Mouse (Mus musculus) midbrain, postnatal 0 days (tissue): ENCODE results near the gene Gm28043. TPM values are rescaled to one million over a fixed set of nuclear protein-coding genes. Genes with fewer than 3 reads are reported as not detected.
"Not testable (repeated sequence)": the region's sequence is repeated elsewhere in the genome, so short reads cannot be mapped to it uniquely, and the experiment has no call there.

Experiments used
- ATAC-seq: fragments of 200-750 bp; cut with Nextera tagmentation; 2 replicates; pipeline ENCODE4 v1.8.0; 2017; ENCODE audit warnings: moderate number of reproducible peaks, mild to moderate bottlenecking, moderate TSS enrichment, moderate library complexity; ENCODE audit not compliant: low FRiP score
- DNase-seq: peaks from one replicate; pipeline ENCODE4 v3.0.0-alpha.2; 2015; ENCODE audit warnings: low spot score
- H3K27ac ChIP-seq: fragments of 300-500 bp; sonication (generic); 2 replicates; pipeline ENCODE4 v1.5.1; 2014; ENCODE audit warnings: low read depth, mild to moderate bottlenecking, low read length, mixed read lengths
- H3K27me3 ChIP-seq: fragments of 300-500 bp; sonication (generic); 2 replicates; pipeline ENCODE4 v1.6.1; 2014; ENCODE audit warnings: low read length, control low read depth, mixed read lengths; ENCODE audit not compliant: insufficient read depth
- H3K36me3 ChIP-seq: fragments of 300-500 bp; sonication (generic); 2 replicates; pipeline ENCODE4 v1.6.1; 2014; ENCODE audit warnings: low read length, control low read depth, mixed read lengths; ENCODE audit not compliant: insufficient read depth
- H3K4me1 ChIP-seq: fragments of 300-500 bp; sonication (generic); 2 replicates; pipeline ENCODE4 v1.6.1; 2014; ENCODE audit warnings: mild to moderate bottlenecking, control low read depth, antibody characterized with exemption, low read length, mixed read lengths; ENCODE audit not compliant: insufficient read depth
- H3K4me2 ChIP-seq: fragments of 300-500 bp; sonication (generic); 2 replicates; pipeline ENCODE4 v1.6.1; 2014; ENCODE audit warnings: low read depth, mild to moderate bottlenecking, low read length, mixed read lengths; ENCODE audit not compliant: poor library complexity, severe bottlenecking
- H3K4me3 ChIP-seq: fragments of 300-500 bp; sonication (generic); 2 replicates; pipeline ENCODE4 v1.5.1; 2014; ENCODE audit warnings: low read depth, mild to moderate bottlenecking, low read length, moderate library complexity
- H3K9ac ChIP-seq: fragments of 300-500 bp; sonication (generic); replicated peaks from 2 replicates; pipeline ENCODE4 v1.6.1; 2014; ENCODE audit warnings: mild to moderate bottlenecking, low read length, moderate library complexity, mixed read lengths; ENCODE audit not compliant: poor library complexity, severe bottlenecking
- H3K9me3 ChIP-seq: fragments of 300-500 bp; sonication (generic); 2 replicates; pipeline ENCODE4 v1.6.1; 2016; ENCODE audit warnings: low read length, control low read depth
- CTCF ChIP-seq: IDR thresholded peaks from 2 replicates; pipeline ENCODE4 v1.5.1; 2016; ENCODE audit warnings: antibody characterized with exemption, mild to moderate bottlenecking
- WGBS: fragments of 180-500 bp; shearing (Covaris S2); extraction: QIAGEN DNeasy Blood & Tissue Kit; methylation state at CpG from one replicate; pipeline ENCODE4 v1.1.7; 2014; 5-methylcytosine and 5-hydroxymethylcytosine counted together
- polyA plus RNA-seq: library from polyadenylated mRNA; unstranded; fragments of >200 nt; fragmentation: Nextera tagmentation; extraction: Ambion mirVana; gene quantifications from 2 replicates; pipeline ENCODE4 v1.2.1, GENCODE M21; 2015
- total RNA-seq: library from RNA; depleted of rRNA; stranded (reverse); fragments of >200 nt; gene quantifications from 2 replicates; pipeline ENCODE4 v1.2.3, GENCODE M21; 2014

The Gm28043 gene
- total and polyA plus RNA-seq, 2 experiments from 2014 or later, result 1.7 to 3.8 TPM

DNA sequence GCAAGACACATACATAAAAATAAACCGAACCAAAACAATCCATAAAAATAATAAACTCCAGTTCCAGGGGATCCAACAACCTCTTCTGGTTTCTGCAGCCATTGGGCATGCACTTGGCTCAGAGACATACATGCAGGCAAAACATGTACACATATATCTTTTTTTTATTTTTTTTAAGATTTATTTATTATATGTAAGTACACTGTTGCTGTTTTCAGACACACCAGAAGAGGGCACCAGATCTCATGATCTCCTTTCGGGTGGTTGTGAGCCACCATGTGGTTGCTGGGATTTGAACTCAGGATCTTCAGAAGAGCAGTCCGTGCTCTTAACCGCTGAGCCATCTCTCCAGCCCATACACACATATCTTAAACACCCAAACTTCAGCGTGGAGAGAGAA, 1.2 kb upstream of the Gm28043 start:
- H3K4me1 ChIP-seq, DNase-seq, H3K27ac ChIP-seq, H3K4me2 ChIP-seq, H3K36me3 ChIP-seq, H3K4me3 ChIP-seq, H3K9ac ChIP-seq, H3K9me3 ChIP-seq, ATAC-seq, H3K27me3 ChIP-seq: not testable (repeated sequence)
- peak; percentile 37 for TF ChIP-seq CTCF
- WGBS, result 89% methylated on average over 5 of the region's 5 CpGs

GRCm38 (mm10) chr17:29615024-29615551, 412 bp downstream of the Gm28043 start:
- no peak for DNase-seq
- WGBS, result under 1% methylated on average over 42 of the region's 43 CpGs

DNA sequence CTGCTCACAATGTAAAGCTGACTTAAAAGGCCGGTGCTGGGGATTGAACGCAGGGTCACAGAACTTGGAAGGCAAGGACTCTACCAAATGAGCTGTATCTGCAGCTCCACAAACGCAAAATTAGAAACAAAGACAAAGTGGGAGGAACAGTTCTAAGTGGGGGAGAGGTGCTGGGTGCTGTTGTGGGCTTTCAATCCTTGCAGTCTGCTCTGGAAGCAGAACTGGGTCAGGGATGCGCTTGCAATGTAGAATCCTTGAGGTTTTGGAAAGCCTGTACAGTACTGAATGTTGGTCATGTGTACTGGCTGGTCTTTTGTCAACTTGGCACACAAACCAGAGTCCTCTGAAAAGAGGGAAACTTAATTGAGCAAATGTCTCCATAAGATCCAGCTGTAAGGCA, 940 bp downstream of the Gm28043 start:
- Histone ChIP-seq H3K4me2 (peak overlapping the region; percentile 69), H3K27me3 (no peaks in the 10 kb centered on the region), H3K9me3 (no peaks in the 10 kb centered on the region), H3K9ac (peak overlapping the region; percentile 99), H3K4me3 (peak overlapping the region; percentile 87), H3K4me1 (peaks cover 9% of the 10 kb centered on the region), H3K27ac (peak overlapping the region; percentile 89), H3K36me3 (no peaks in the 10 kb centered on the region)
- DNase-seq, result peak; percentile 30
- no peak for TF ChIP-seq CTCF
- WGBS, result 6% methylated on average over 4 of the region's 4 CpGs
- ATAC-seq, result no peak

More at GRCm38 (mm10) chr17:29615024-29615551, 412 bp downstream of the Gm28043 start:
- peak overlapping the region; percentile 87 for H3K4me3 ChIP-seq
- H3K36me3 ChIP-seq, result no peaks in the 10 kb centered on the region
- peak; percentile 59 for ATAC-seq
- no peaks in the 10 kb centered on the region for H3K27me3 ChIP-seq
- peak overlapping the region; percentile 99 for H3K9ac ChIP-seq
- H3K9me3 ChIP-seq, result no peaks in the 10 kb centered on the region
- H3K4me1 ChIP-seq, result peaks cover 9% of the 10 kb centered on the region
- TF ChIP-seq CTCF, result no peak
- peak overlapping the region; percentile 89 for H3K27ac ChIP-seq
- peak overlapping the region; percentile 69 for H3K4me2 ChIP-seq

DNA sequence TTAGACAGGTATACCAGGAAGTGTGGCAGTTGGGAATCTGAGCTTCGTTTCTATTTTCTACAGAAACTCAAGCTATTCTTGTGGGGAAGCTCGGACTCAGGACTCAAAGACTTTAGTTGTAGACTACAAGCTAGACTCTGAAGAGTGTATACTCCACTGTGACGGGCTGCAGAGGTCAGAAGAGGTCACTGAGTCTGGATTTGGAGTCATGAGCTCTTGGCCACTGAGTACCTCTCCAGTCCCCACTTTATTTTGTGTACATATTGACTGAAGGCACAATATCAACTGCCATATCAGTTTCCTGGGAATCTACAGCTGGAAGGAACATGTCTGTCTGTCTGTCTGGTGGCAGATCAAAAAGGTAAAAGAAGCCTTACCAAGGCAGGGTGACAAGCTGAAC, 4.6 kb downstream of the Gm28043 start:
- Histone ChIP-seq H3K27ac (no peak overlapping the region), H3K27me3 (no peaks in the 10 kb centered on the region), H3K36me3 (peaks cover 25% of the 10 kb centered on the region), H3K4me2 (no peak overlapping the region), H3K9me3 (no peaks in the 10 kb centered on the region), H3K9ac (no peak overlapping the region), H3K4me3 (no peak overlapping the region), H3K4me1 (peaks cover 9% of the 10 kb centered on the region)
- TF ChIP-seq CTCF, result no peak
- ATAC-seq, result no peak
- 86% methylated on average over 3 of the region's 3 CpGs for WGBS
- no peak for DNase-seq

DNA sequence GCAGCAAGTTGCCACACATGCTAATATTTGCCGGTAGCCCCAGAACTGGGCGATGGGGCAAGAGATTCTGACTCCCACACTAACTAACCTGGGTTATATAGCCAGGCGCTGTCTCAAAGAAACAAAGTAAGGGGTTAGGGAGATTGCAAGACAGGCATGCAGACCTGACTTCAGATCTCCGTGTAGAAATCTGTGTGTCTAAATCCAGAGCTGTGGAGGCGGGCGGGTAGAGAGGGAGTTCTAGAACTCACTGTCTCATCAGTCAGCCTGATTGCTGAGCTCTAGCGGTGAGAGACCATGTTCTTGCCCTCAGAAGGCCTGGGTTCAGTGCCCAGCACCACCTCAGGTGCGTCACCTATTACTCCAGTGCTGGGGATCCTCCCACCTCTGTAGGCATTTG, 8.8 kb downstream of the Gm28043 start:
- peaks cover 52% of the 10 kb centered on the region for H3K36me3 ChIP-seq
- no peak overlapping the region for H3K4me2 ChIP-seq

GRCm38 (mm10) chr17:29627285-29627684, 12.6 kb downstream of the Gm28043 start:
- Histone ChIP-seq H3K9ac (no peak overlapping the region), H3K27me3 (no peaks in the 10 kb centered on the region), H3K27ac (no peak overlapping the region), H3K9me3 (no peaks in the 10 kb centered on the region), H3K36me3 (peaks cover 70% of the 10 kb centered on the region), H3K4me2 (no peak overlapping the region), H3K4me1 (no peaks in the 10 kb centered on the region), H3K4me3 (no peak overlapping the region)
- ATAC-seq (no peak), DNase-seq (no peak)
- 91% methylated on average over 9 of the region's 9 CpGs for WGBS
- no peak for TF ChIP-seq CTCF

More for the DNA sequence above, 8.8 kb downstream of the Gm28043 start:
- Histone ChIP-seq H3K9ac (no peak overlapping the region), H3K27me3 (no peaks in the 10 kb centered on the region), H3K27ac (no peak overlapping the region), H3K4me1 (no peaks in the 10 kb centered on the region), H3K4me3 (no peak overlapping the region), H3K9me3 (no peaks in the 10 kb centered on the region)
- TF ChIP-seq CTCF, result no peak
- WGBS, result 94% methylated on average over 8 of the region's 8 CpGs
- no peak for ATAC-seq
- no peak for DNase-seq
